Mouse (Mus musculus): ENCODE results near the gene Slamf6.
"Not testable (repeated sequence)": the region's sequence is repeated elsewhere in the genome, so short reads cannot be mapped to it uniquely, and the experiment has no call there.

Slamf6 gene

GRCm38 (mm10) chr1:171917305-171918039 lies at the start of gene Slamf6:
Slamf6 (plus strand) TSS chr1:171917515.
- no peak for DNase-seq

- DNase-seq: no peak
Observed at GRCm38 (mm10) chr1:171886989-171887388, 30.3 kb upstream of the Slamf6 start.

DNA sequence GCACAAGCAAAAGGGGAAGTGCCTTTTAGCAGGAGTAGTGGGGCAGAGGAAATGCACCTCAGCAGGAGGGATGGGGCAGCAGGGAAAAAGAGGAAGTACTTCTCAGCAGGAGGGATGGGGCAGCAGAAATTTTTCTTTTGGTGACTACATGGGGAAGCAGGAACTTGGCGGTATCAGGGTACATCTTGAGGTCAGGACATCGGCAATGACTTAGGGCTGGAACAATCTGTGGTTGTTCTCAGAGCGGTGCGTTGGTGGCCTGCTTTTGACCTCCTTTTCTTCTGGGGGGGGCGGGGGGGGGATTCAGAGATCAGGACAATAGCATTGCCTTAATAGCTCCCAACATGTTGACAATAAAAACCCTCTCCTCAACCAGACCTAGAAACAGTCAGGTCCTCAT lies 22.0 kb upstream of the Slamf6 start, which contains the start of gene Gm10521:
Gene Gm10521 (plus strand): TSS at position 301 of the 400 bp plus-strand sequence.
- not testable (repeated sequence) for DNase-seq

DNA sequence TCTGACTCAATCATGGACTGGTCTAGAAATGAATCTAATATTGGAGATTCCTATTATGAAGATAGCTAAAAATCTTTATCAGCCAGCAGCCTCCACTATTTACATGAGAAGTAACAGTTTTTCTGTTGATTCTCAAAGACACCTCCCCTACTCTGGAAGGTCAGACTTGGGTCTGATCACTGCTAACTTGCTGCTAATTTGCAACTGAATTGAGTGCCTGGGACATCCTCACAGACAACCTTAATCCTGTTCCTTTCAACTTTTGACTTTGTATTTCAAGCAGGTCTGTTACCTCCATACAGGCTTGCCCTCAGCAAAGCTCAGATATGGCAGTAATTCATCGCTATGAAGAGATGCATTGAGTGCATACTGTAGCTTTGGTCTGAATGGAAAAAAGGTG lies 13.3 kb upstream of the Slamf6 start:
- DNase-seq: no peak

DNA sequence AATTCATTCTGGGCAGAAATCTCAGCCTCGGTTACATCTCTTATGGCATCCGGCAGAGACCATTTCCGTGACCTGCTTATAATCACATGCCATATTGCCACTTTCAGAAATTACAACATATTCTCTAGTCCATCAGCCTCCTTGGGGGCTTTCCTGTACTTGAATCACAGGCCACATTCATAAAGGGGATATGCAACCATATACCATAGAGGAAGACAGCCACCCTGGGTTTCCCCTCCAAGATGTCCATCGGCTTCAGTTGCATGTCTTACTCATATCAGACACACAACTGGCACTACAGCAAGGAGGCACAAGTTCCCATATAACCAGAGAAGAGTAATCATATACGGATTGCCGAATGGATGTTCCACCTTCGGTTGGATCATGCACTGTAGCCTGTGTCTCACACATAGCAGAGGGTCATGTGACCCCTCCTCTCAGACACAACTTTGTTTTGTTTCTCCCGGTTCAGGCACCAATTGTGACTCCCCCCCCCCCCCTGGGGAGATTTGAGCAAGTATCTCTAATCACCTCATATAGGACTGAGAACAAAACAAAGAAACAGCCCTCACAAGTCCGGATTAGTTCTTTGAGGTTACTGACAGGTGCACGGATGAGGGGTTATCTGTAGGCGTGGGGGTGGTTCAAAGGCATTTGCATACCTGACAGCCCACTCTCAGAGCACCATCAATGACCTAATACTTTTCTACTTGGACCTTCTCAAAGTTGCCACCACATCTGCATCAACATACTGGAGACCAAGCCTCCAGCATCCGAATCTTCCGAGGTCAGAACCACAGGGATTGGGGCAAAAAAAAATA lies 1.5 kb upstream of the Slamf6 start:
- DNase-seq: no peak

DNA sequence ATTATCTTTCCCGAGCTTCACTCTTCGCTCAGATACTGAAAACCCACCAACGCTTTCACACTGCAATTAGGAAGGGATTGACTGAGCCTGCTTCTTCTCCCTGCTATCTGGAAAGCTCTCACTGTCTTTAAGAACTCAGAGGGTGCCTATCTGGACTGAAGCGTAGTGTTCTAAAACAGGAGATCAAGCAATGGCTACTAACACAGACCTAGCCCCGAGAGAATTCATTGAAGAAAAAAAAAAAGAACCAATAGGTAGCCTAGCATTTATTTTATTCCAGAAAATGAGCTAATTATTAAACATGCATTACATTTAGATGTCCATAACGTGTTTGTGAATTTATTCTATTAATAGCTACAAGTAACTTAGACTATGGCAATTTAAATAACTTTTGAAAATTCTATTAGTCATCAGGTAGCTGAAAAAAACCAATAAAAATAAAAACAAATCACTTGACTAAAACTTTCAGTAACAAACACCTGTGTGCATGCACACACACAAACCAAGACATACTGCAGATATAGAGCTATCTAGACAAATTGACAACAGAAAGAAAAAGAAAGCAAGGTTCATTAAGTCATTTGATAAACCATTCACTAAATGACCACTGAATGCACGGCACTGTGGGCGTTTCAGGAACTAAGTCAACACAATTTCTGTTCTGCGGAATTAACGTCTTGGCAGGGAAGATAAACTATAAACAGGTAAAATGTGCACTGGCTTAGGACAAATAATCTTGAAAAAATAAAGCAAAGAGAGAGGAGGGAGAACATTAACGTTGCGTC lies 1.0 kb downstream of the Slamf6 start:
- no peak for DNase-seq

GRCm38 (mm10) chr1:171919193-171919592 lies 1.9 kb downstream of the Slamf6 start:
- no peak for DNase-seq

- DNase-seq: no peak
Observed at GRCm38 (mm10) chr1:171919901-171920510, 2.7 kb downstream of the Slamf6 start.

GRCm38 (mm10) chr1:171920989-171921621 lies 3.8 kb downstream of the Slamf6 start:
- no peak for DNase-seq

DNA sequence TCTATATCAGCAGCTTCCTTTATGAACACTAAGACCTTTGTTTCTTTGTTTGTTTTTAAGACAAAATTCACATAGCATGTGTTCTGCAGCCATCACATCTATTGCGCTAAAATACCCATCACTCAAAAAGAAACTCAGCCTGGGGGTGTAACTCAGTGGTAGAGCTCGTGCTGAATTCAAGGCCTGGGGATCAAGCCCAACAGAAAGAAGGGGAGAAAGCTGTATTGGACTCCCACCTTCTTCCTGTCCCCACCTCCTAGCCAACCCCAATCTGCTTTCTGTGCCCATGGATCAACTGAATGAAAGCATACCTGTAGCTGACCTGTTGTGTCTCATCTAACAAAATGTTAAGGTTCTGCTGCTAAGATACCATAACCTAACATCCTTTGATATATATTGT lies 4.3 kb downstream of the Slamf6 start:
- no peak for DNase-seq

DNA sequence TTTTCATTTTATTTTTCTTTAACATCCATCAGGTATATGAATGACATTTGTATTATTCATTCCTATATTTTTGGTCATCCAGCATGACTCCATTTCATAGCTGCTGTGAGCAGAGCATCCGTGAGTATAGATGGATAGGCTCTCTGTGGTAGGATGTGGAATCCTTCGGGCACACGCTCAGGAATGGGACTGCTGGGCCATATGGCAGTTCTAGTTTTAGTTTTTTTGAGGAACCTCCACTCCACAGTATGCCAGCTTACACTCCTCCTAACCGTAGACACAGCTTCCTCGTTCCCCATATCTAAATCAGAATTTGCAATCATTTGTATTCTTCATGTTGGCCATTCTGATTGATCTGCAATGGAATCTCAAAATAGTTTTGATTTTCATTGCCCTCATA lies 5.5 kb downstream of the Slamf6 start:
- no peak for DNase-seq

DNA sequence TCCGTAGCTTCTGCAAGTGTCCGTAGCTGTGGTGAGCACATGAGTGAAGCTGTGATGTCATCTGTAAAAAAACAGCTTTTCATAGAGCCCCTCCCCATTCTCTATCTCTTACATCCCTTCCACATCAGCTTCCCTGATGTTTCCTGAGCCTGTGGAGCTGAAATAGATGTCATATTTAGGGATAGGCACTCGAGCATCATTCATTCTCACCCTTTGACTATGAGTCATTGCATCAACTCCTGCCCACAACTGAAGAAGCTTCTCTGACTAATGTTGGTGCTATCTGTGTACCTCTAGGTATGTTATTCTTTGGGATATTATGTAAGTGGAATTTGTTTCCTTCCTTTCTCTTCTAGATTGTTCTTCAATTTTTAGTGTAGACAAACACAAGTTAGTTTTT lies 7.6 kb downstream of the Slamf6 start:
- DNase-seq: no peak

DNA sequence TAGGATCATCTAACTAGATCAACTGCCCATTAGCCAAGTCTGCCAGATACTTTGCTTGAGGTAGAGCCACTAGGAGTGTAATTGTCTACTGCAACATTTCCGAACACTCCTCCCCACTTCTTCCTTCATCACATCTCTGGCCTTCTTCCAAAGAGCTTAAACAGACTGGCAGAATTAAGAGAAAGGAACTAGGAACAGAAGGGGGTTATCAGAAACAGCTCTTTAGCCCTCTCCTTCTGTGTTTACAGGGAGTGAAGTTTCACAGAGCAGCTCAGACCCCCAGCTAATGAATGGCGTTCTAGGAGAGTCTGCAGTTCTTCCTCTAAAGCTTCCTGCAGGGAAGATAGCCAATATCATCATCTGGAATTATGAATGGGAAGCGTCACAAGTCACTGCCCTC lies 16.5 kb downstream of the Slamf6 start:
- no peak for DNase-seq

- no peak for DNase-seq
Observed at GRCm38 (mm10) chr1:171938952-171939948, 21.9 kb downstream of the Slamf6 start.

GRCm38 (mm10) chr1:171940626-171941025 lies 23.3 kb downstream of the Slamf6 start:
- no peak for DNase-seq

DNA sequence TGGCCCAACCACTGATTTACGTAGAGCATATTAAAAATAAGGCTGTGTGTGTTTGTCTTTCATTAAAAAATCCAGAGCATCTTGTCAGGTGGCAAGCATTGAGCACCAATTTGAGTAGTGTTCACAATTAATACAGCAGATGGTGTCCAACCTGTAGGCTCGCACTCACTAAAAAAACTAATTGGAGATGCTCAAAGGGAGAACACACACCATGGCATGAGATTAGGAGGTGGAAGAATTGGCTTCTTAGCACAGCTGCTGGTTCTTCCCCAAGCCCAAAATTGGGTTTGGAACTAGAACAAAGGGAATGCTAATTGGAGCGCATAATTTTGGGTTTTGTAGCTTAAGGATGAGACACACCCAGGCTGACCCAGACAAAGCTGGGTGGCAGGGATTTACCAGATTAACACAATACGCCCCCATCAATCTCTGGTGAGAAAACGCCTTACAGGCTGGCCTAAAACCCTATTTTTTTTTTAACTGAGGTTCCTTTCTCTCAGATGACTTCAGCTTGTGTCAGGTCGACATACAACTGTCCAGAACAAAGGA lies 29.2 kb downstream of the Slamf6 start:
- no peak for DNase-seq

GRCm38 (mm10) chr1:171948161-171948945 lies 31.0 kb downstream of the Slamf6 start:
- DNase-seq: no peak

GRCm38 (mm10) chr1:171948946-171949508 lies 31.7 kb downstream of the Slamf6 start:
- DNase-seq: no peak

- no peak for DNase-seq
Observed at GRCm38 (mm10) chr1:171955071-171955470, 37.8 kb downstream of the Slamf6 start.

GRCm38 (mm10) chr1:171957411-171957810 lies 40.1 kb downstream of the Slamf6 start:
- no peak for DNase-seq
